Mouse (Mus musculus) ES-Bruce4 (cell line): ENCODE measurements around the gene Epdr1. TPM values are rescaled to one million over a fixed set of nuclear protein-coding genes. Genes with fewer than 3 reads are reported as not detected.

ENCODE experiments used
- H3K27ac ChIP-seq: 2 replicates; pipeline ENCODE4 v1.5.1; 2012; ENCODE audit warnings: low read length, inconsistent platforms; ENCODE audit not compliant: insufficient read depth
- H3K27me3 ChIP-seq: 2 replicates; pipeline ENCODE4 v1.6.1; 2012; ENCODE audit warnings: mild to moderate bottlenecking, low read length, inconsistent platforms; ENCODE audit not compliant: control insufficient read depth, poor library complexity, insufficient read depth, severe bottlenecking
- H3K36me3 ChIP-seq: 2 replicates; pipeline ENCODE4 v1.6.1; 2012; ENCODE audit warnings: inconsistent platforms, mild to moderate bottlenecking, low read length, moderate library complexity; ENCODE audit not compliant: control insufficient read depth, poor library complexity, insufficient read depth, severe bottlenecking
- H3K4me1 ChIP-seq: one replicate; pipeline ENCODE4 v1.8.1; 2011; ENCODE audit warnings: low read length; ENCODE audit not compliant: control insufficient read depth, insufficient read depth
- H3K4me3 ChIP-seq: 2 replicates; pipeline ENCODE4 v1.5.1; 2011; ENCODE audit warnings: low read depth, mild to moderate bottlenecking, low read length
- H3K9ac ChIP-seq: 2 replicates; pipeline ENCODE4 v1.6.1; 2012; ENCODE audit warnings: low read depth, mild to moderate bottlenecking, inconsistent platforms; ENCODE audit not compliant: poor library complexity, severe bottlenecking
- H3K9me3 ChIP-seq: replicated peaks from 2 replicates; pipeline ENCODE4 v1.6.1; 2012; ENCODE audit warnings: mild to moderate bottlenecking, low read length, inconsistent platforms; ENCODE audit not compliant: control insufficient read depth, poor library complexity, insufficient read depth, severe bottlenecking
- CTCF ChIP-seq: IDR thresholded peaks from one replicate; pipeline ENCODE4 v1.8.1; 2011; ENCODE audit warnings: low read depth, low read length
- EP300 ChIP-seq: IDR thresholded peaks from 2 replicates; pipeline ENCODE4 v1.6.1; 2011; ENCODE audit warnings: low read depth, low read length; ENCODE audit not compliant: insufficient read depth
- POLR2A ChIP-seq: IDR thresholded peaks from one replicate; pipeline ENCODE4 v1.8.1; 2011; ENCODE audit warnings: low read length; ENCODE audit not compliant: insufficient read depth
- polyA plus RNA-seq: library from polyadenylated mRNA; stranded (reverse); fragments of >200 nt; gene quantifications from 2 replicates; pipeline ENCODE4 v1.2.4, GENCODE M21; 2011; ENCODE audit warnings: low read depth; ENCODE audit not compliant: missing spikeins, insufficient read depth, insufficient read length

The Epdr1 gene
- polyA plus RNA-seq, 1 experiment: 2.5 TPM

- Histone ChIP-seq H3K9me3 (no peaks in the 10 kb centered on the region), H3K36me3 (no peaks in the 10 kb centered on the region), H3K4me1 (no peaks in the 10 kb centered on the region), H3K4me3 (no peak overlapping the region), H3K9ac (no peak overlapping the region), H3K27ac (no peak overlapping the region), H3K27me3 (no peaks in the 10 kb centered on the region)
- TF ChIP-seq EP300: no peak
- no peak for TF ChIP-seq POLR2A
- TF ChIP-seq CTCF: no peak
These were observed 6.8 kb downstream of the Epdr1 start for GRCm38 (mm10) chr13:19612963-19613362.

GRCm38 (mm10) chr13:19612348-19612747 lies 7.4 kb downstream of the Epdr1 start:
- no peaks in the 10 kb centered on the region for H3K27me3 ChIP-seq
- H3K4me3 ChIP-seq: no peak overlapping the region
- no peak overlapping the region for H3K27ac ChIP-seq
- H3K36me3 ChIP-seq: no peaks in the 10 kb centered on the region
- H3K9ac ChIP-seq: no peak overlapping the region
- no peaks in the 10 kb centered on the region for H3K4me1 ChIP-seq
- no peaks in the 10 kb centered on the region for H3K9me3 ChIP-seq
- TF ChIP-seq EP300 (no peak), CTCF (no peak), POLR2A (no peak)

DNA sequence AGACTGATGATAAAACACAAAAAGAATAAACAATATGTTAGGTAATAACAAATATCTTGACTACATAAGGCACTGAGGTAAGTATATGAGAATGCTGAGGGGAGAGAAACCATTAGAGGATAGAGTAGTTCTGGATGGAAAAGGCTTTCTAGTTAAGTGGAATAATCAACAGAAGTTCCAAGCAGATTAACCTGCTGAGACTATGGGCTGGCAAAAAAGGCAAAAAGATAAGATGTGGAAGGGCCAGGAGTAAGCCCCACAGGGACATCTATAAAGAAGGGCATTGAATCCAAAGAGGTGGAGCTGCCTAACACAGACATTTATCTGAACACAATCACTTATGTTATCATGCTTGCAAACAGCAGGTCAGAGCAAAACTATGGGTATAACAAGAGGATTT lies 11.6 kb downstream of the Epdr1 start:
- H3K36me3 ChIP-seq: no peaks in the 10 kb centered on the region
- H3K9me3 ChIP-seq: no peaks in the 10 kb centered on the region
- TF ChIP-seq POLR2A (no peak), EP300 (no peak), CTCF (no peak)

GRCm38 (mm10) chr13:19604916-19605315 lies 14.8 kb downstream of the Epdr1 start:
- no peaks in the 10 kb centered on the region for H3K4me1 ChIP-seq
- H3K27ac ChIP-seq: no peak overlapping the region
- H3K27me3 ChIP-seq: no peaks in the 10 kb centered on the region
- H3K4me3 ChIP-seq: no peak overlapping the region
- no peak for TF ChIP-seq CTCF
- TF ChIP-seq POLR2A: no peak
- H3K9ac ChIP-seq: no peak overlapping the region
- H3K36me3 ChIP-seq: no peaks in the 10 kb centered on the region
- no peaks in the 10 kb centered on the region for H3K9me3 ChIP-seq

More for the DNA sequence above, 11.6 kb downstream of the Epdr1 start:
- H3K27ac ChIP-seq: no peak overlapping the region
- H3K27me3 ChIP-seq: no peaks in the 10 kb centered on the region
- H3K4me1 ChIP-seq: no peaks in the 10 kb centered on the region
- no peak overlapping the region for H3K4me3 ChIP-seq
- no peak overlapping the region for H3K9ac ChIP-seq

GRCm38 (mm10) chr13:19603719-19604118 lies 16.0 kb downstream of the Epdr1 start:
- TF ChIP-seq EP300 (no peak), CTCF (no peak), POLR2A (no peak)
- H3K4me1 ChIP-seq: no peaks in the 10 kb centered on the region

GRCm38 (mm10) chr13:19602531-19602930 lies 17.2 kb downstream of the Epdr1 start:
- H3K27ac ChIP-seq: no peak overlapping the region
- H3K4me1 ChIP-seq: peaks cover under 1% of the 10 kb centered on the region
- TF ChIP-seq CTCF (no peak), EP300 (no peak), POLR2A (no peak)
- no peak overlapping the region for H3K9ac ChIP-seq
- no peaks in the 10 kb centered on the region for H3K9me3 ChIP-seq
- no peaks in the 10 kb centered on the region for H3K27me3 ChIP-seq
- no peak overlapping the region for H3K4me3 ChIP-seq
- no peaks in the 10 kb centered on the region for H3K36me3 ChIP-seq

More at GRCm38 (mm10) chr13:19603719-19604118, 16.0 kb downstream of the Epdr1 start:
- no peaks in the 10 kb centered on the region for H3K27me3 ChIP-seq
- H3K36me3 ChIP-seq: no peaks in the 10 kb centered on the region
- H3K9ac ChIP-seq: no peak overlapping the region
- H3K4me3 ChIP-seq: no peak overlapping the region
- H3K27ac ChIP-seq: no peak overlapping the region
- no peaks in the 10 kb centered on the region for H3K9me3 ChIP-seq
